Mouse (Mus musculus) NIH3T3 (cell line): ENCODE results near the gene Micu2.

Experiments used
- DNase-seq: peaks from one replicate; pipeline ENCODE4 v3.0.0-alpha.2; 2012; ENCODE audit warnings: low read depth

Micu2 gene

GRCm38 (mm10) chr14:57894346-57894745, 104.7 kb downstream of the Micu2 start:
- DNase-seq: no peak

- no peak for DNase-seq
These were observed 106.1 kb downstream of the Micu2 start for GRCm38 (mm10) chr14:57892961-57893360.

GRCm38 (mm10) chr14:57890011-57890842, 108.8 kb downstream of the Micu2 start, which contains the start of gene Zdhhc20:
Gene Zdhhc20 (minus strand): TSS chr14:57890276.
- peak; percentile 95 for DNase-seq

GRCm38 (mm10) chr14:57889541-57890010, 109.5 kb downstream of the Micu2 start:
- DNase-seq: peak; percentile 74

- no peak for DNase-seq
These were observed 111.9 kb downstream of the Micu2 start for GRCm38 (mm10) chr14:57887171-57887570.

- no peak for DNase-seq
These were observed 113.0 kb downstream of the Micu2 start for GRCm38 (mm10) chr14:57886032-57886431.

- peak; percentile 66 for DNase-seq
These were observed 115.7 kb downstream of the Micu2 start for GRCm38 (mm10) chr14:57883341-57883740.

GRCm38 (mm10) chr14:57882720-57883119, 116.3 kb downstream of the Micu2 start:
- DNase-seq: peak; percentile 34

- DNase-seq: peak; percentile 58
These were observed 117.3 kb downstream of the Micu2 start for GRCm38 (mm10) chr14:57881793-57882192.

GRCm38 (mm10) chr14:57881074-57881473, 118.0 kb downstream of the Micu2 start:
- no peak for DNase-seq

GRCm38 (mm10) chr14:57877921-57878320, 121.1 kb downstream of the Micu2 start:
- no peak for DNase-seq

GRCm38 (mm10) chr14:57866676-57867276, 132.3 kb downstream of the Micu2 start:
- DNase-seq: peak; percentile 72
